Mouse (Mus musculus) spleen, adult 2 months (tissue): ENCODE measurements around the gene Pak1.

ENCODE experiments used
- CTCF ChIP-seq: fragments of 200-500 bp; IDR thresholded peaks from 2 replicates; pipeline ENCODE4 v1.5.1; 2011; ENCODE audit warnings: mild to moderate bottlenecking, inconsistent platforms; ENCODE audit not compliant: insufficient read depth, insufficient read length, insufficient replicate concordance; ENCODE audit errors: extremely low read depth
- POLR2A ChIP-seq: fragments of 200-500 bp; IDR thresholded peaks from 2 replicates; pipeline ENCODE4 v1.6.1; 2011; ENCODE audit warnings: low read depth, low read length, inconsistent platforms

- no peak for TF ChIP-seq CTCF
- TF ChIP-seq POLR2A, result no peak
Observed at GRCm38 (mm10) chr7:97863512-97863911, 75.2 kb downstream of the Pak1 start.
